Mouse (Mus musculus): ENCODE measurements at regions not wholly inside any gene's neighbourhood (a gene's known extent, or its start where the extent isn't known, plus 50 kb on each side); places are given as distances from the start of the nearest gene placed in this dataset.

- no peak for TF ChIP-seq EP300 (IDR thresholded peaks at IDR 0.05)
- no peak for TF ChIP-seq CTCF (IDR thresholded peaks at IDR 0.05)
- H3K9ac ChIP-seq (replicated peaks; ENCODE audit: low read depth), result no peak overlapping the region
- H3K27ac ChIP-seq (ENCODE audit: low read length), result no peak overlapping the region
- H3K36me3 ChIP-seq (ENCODE audit: insufficient read depth, low read length), result no peaks in the 10 kb centered on the region
- no peaks in the 10 kb centered on the region for H3K9me3 ChIP-seq (ENCODE audit: low read length)
- H3K4me3 ChIP-seq (ENCODE audit: low read depth, low read length), result no peak overlapping the region
- no peaks in the 10 kb centered on the region for H3K4me1 ChIP-seq (ENCODE audit: insufficient read depth, low read depth, low read length)
- H3K27me3 ChIP-seq (replicated peaks; ENCODE audit: insufficient read depth, low read length), result no peaks in the 10 kb centered on the region
- ATAC-seq (no peak), DNase-seq (ENCODE audit: low spot score) (no peak)
- no peak overlapping the region for H3K4me2 ChIP-seq (replicated peaks; ENCODE audit: low read depth, low read length)
- WGBS, result 86% methylated on average over 4 of the region's 4 CpGs
These were observed 310.2 kb downstream of the Adcyap1 start for GRCm38 (mm10) chr17:93508882-93509594.

GRCm38 (mm10) chr17:93523406-93523805 lies 324.6 kb downstream of the Adcyap1 start:
- no peak overlapping the region for H3K27ac ChIP-seq (ENCODE audit: low read length)
- H3K9me3 ChIP-seq (ENCODE audit: low read length), result no peaks in the 10 kb centered on the region
- ATAC-seq (peak; percentile 49; the same call in 1 of the 2 replicates), DNase-seq (ENCODE audit: low spot score) (peak; percentile 54)
- no peak overlapping the region for H3K9ac ChIP-seq (replicated peaks; ENCODE audit: low read depth)
- H3K4me2 ChIP-seq (replicated peaks; ENCODE audit: low read depth, low read length), result no peak overlapping the region
- no peaks in the 10 kb centered on the region for H3K27me3 ChIP-seq (replicated peaks; ENCODE audit: insufficient read depth, low read length)
- no peaks in the 10 kb centered on the region for H3K4me1 ChIP-seq (ENCODE audit: insufficient read depth, low read depth, low read length)
- no peak overlapping the region for H3K4me3 ChIP-seq (ENCODE audit: low read depth, low read length)
- TF ChIP-seq EP300 (IDR thresholded peaks at IDR 0.05) (0 out of 2 replicates have a peak, but pooled peaks have one; percentile 28), CTCF (IDR thresholded peaks at IDR 0.05) (no peak)
- no peaks in the 10 kb centered on the region for H3K36me3 ChIP-seq (ENCODE audit: insufficient read depth, low read length)

- H3K9me3 ChIP-seq (ENCODE audit: low read length), result no peaks in the 10 kb centered on the region
- 56% methylated on average over 2 of the region's 2 CpGs for WGBS
- no peak overlapping the region for H3K27ac ChIP-seq (ENCODE audit: low read length)
- H3K4me1 ChIP-seq (ENCODE audit: insufficient read depth, low read depth, low read length), result no peaks in the 10 kb centered on the region
- no peak overlapping the region for H3K4me2 ChIP-seq (replicated peaks; ENCODE audit: low read depth, low read length)
- ATAC-seq (no peak), DNase-seq (ENCODE audit: low spot score) (no peak)
- H3K27me3 ChIP-seq (replicated peaks; ENCODE audit: insufficient read depth, low read length), result no peaks in the 10 kb centered on the region
- no peak overlapping the region for H3K9ac ChIP-seq (replicated peaks; ENCODE audit: low read depth)
- TF ChIP-seq EP300 (IDR thresholded peaks at IDR 0.05) (no peak), CTCF (IDR thresholded peaks at IDR 0.05) (no peak)
- H3K4me3 ChIP-seq (ENCODE audit: low read depth, low read length), result no peak overlapping the region
- H3K36me3 ChIP-seq (ENCODE audit: insufficient read depth, low read length), result no peaks in the 10 kb centered on the region
These were observed 327.2 kb downstream of the Adcyap1 start for GRCm38 (mm10) chr17:93525871-93526644.

GRCm38 (mm10) chr17:93532535-93532934 lies 333.7 kb downstream of the Adcyap1 start:
- Histone ChIP-seq H3K4me1 (ENCODE audit: insufficient read depth, low read depth, low read length) (no peaks in the 10 kb centered on the region), H3K4me3 (ENCODE audit: low read depth, low read length) (no peak overlapping the region), H3K27ac (ENCODE audit: low read length) (no peak overlapping the region), H3K9me3 (ENCODE audit: low read length) (no peaks in the 10 kb centered on the region), H3K9ac (replicated peaks; ENCODE audit: low read depth) (no peak overlapping the region), H3K27me3 (replicated peaks; ENCODE audit: insufficient read depth, low read length) (no peaks in the 10 kb centered on the region), H3K36me3 (ENCODE audit: insufficient read depth, low read length) (no peaks in the 10 kb centered on the region), H3K4me2 (replicated peaks; ENCODE audit: low read depth, low read length) (no peak overlapping the region)
- no peak for ATAC-seq
- no peak for TF ChIP-seq EP300 (IDR thresholded peaks at IDR 0.05)
- TF ChIP-seq CTCF (IDR thresholded peaks at IDR 0.05), result peak; percentile 30
- no peak for DNase-seq (ENCODE audit: low spot score)

- Histone ChIP-seq H3K9me3 (ENCODE audit: low read length) (no peaks in the 10 kb centered on the region), H3K4me1 (ENCODE audit: insufficient read depth, low read depth, low read length) (no peaks in the 10 kb centered on the region), H3K4me3 (ENCODE audit: low read depth, low read length) (no peak overlapping the region), H3K9ac (replicated peaks; ENCODE audit: low read depth) (no peak overlapping the region), H3K4me2 (replicated peaks; ENCODE audit: low read depth, low read length) (no peak overlapping the region), H3K27me3 (replicated peaks; ENCODE audit: insufficient read depth, low read length) (no peaks in the 10 kb centered on the region), H3K36me3 (ENCODE audit: insufficient read depth, low read length) (no peaks in the 10 kb centered on the region), H3K27ac (ENCODE audit: low read length) (no peak overlapping the region)
- TF ChIP-seq CTCF (IDR thresholded peaks at IDR 0.05), result no peak
- no peak for TF ChIP-seq EP300 (IDR thresholded peaks at IDR 0.05)
- WGBS, result 92% methylated on average over 2 of the region's 2 CpGs
- DNase-seq (ENCODE audit: low spot score) (no peak), ATAC-seq (no peak)
These were observed 336.1 kb downstream of the Adcyap1 start for GRCm38 (mm10) chr17:93534945-93535344.

GRCm38 (mm10) chr17:93535751-93536150 lies 336.9 kb downstream of the Adcyap1 start:
- no peak overlapping the region for H3K4me2 ChIP-seq (replicated peaks; ENCODE audit: low read depth, low read length)
- no peaks in the 10 kb centered on the region for H3K36me3 ChIP-seq (ENCODE audit: insufficient read depth, low read length)
- no peak overlapping the region for H3K27ac ChIP-seq (ENCODE audit: low read length)
- no peak overlapping the region for H3K9ac ChIP-seq (replicated peaks; ENCODE audit: low read depth)
- TF ChIP-seq EP300 (IDR thresholded peaks at IDR 0.05) (no peak), CTCF (IDR thresholded peaks at IDR 0.05) (no peak)
- no peaks in the 10 kb centered on the region for H3K4me1 ChIP-seq (ENCODE audit: insufficient read depth, low read depth, low read length)
- ATAC-seq (no peak), DNase-seq (ENCODE audit: low spot score) (no peak)
- H3K4me3 ChIP-seq (ENCODE audit: low read depth, low read length), result no peak overlapping the region
- no peaks in the 10 kb centered on the region for H3K27me3 ChIP-seq (replicated peaks; ENCODE audit: insufficient read depth, low read length)
- H3K9me3 ChIP-seq (ENCODE audit: low read length), result no peaks in the 10 kb centered on the region
